Mouse (Mus musculus): ENCODE data around the gene Plekhg4. TPM values are rescaled to one million over a fixed set of nuclear protein-coding genes. Genes with fewer than 3 reads are reported as not detected.

Gene Plekhg4
- polyA plus RNA-seq, 1 experiment from 2014 or later = 0.81 TPM

DNA sequence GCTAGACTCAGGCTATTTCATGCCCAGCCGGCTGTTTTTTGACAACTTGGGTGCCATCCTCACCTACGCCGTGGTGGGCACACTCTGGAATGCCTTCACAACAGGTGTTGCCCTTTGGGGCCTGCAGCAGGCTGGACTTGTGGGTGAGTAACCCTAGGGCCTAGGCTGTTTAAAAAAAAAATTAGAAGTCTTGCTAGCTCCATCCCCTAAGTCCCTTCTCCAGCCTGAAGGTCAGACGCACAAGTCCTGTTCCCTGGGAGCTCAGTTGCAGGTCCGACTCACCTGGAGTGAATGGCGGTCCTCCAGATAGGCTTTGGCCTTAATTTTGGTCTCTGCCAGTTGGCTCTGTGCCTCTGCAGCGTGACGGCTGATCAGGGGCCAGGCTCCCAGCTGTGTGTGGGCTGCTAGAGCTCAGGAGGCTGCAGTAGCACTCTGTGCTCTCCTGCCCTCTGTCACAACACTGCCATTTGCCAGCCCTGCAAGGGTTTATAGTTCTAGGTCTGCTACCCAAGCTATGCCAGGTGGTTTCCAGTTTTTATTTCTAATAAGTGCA is 19.4 kb upstream of the Plekhg4 start:
- H3K4me3 ChIP-seq = no peak overlapping the region
- H3K27me3 ChIP-seq = peaks cover 13% of the 10 kb centered on the region; the same call in 1 of the 2 replicates
- WGBS = 76% methylated on average over 8 of the region's 8 CpGs
- H3K9ac ChIP-seq = 0 out of 2 replicates have a peak overlapping the region, but pooled peaks have one; percentile 8
- H3K9me3 ChIP-seq = no peaks in the 10 kb centered on the region
- no peak overlapping the region for H3K4me2 ChIP-seq
- H3K4me1 ChIP-seq = peaks cover 14% of the 10 kb centered on the region
- peaks cover 33% of the 10 kb centered on the region for H3K36me3 ChIP-seq
- no peak overlapping the region for H3K27ac ChIP-seq
- no peak for ATAC-seq (ENCODE audit: insufficient number of reproducible peaks, insufficient read depth, low FRiP score, low TSS enrichment, low read depth)

DNA sequence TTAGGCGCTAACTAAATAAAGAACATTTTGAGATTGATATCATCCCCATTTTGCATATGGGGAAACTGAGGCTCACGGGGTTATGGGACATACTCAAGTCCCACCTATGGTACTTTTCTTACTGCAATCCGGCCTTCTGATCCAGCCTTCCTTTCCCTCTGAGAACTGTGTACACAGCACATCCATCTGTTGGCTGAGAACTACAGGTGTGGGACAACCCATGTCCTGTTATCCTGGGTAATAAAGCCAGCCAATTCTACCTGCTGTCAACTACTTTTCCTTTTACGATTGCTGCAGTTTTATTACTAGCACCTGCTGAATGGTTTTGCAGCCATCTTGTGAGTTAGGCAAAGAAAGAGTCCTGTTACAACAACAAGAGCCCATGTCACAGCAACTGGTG is 18.5 kb upstream of the Plekhg4 start:
- ATAC-seq (ENCODE audit: insufficient number of reproducible peaks, insufficient read depth, low FRiP score, low TSS enrichment, low read depth) = no peak
- Histone ChIP-seq H3K4me2 (no peak overlapping the region), H3K27me3 (0 out of 2 replicates have a peak, but pooled peaks cover 10% of the 10 kb centered on the region), H3K36me3 (peaks cover 36% of the 10 kb centered on the region), H3K4me3 (no peak overlapping the region), H3K27ac (no peak overlapping the region), H3K9me3 (no peaks in the 10 kb centered on the region), H3K4me1 (peaks cover 13% of the 10 kb centered on the region), H3K9ac (no peak overlapping the region)
- 89% methylated on average over 4 of the region's 4 CpGs for WGBS

DNA sequence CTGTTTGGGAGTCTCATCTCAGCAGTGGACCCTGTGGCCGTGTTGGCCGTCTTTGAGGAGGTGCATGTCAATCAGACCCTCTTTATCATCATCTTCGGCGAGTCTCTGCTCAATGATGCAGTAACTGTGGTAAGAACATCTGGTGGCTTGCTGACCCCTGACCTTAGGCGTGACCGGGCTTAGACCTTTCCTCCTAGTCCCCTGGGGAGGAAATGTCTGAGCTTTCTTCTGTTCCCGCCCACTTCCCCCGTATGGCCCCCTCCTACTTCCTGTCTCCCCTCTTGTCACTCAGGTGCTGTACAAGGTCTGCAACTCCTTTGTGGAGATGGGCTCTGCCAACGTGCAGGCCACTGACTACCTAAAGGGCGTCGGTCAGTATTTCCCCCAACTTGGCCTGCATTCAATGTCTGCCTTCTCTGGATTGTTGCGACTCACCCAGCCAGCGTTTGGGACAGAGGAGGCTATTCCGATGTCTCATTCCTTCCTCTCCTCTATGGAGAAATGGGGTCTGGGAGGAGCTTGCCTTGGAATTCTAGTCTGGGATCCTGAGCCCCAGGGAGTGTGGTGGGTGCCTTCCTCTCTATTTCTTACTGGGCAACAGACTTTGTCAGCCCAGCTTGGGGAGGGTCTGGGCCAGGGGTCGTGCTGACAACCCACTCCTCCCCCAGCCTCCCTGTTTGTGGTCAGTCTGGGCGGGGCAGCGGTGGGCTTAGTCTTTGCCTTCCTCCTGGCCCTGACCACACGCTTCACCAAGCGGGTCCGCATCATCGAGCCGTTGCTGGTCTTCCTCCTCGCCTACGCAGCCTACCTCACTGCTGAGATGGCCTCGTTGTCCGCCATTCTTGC is 17.7 kb upstream of the Plekhg4 start:
- no peak for ATAC-seq (ENCODE audit: insufficient number of reproducible peaks, insufficient read depth, low FRiP score, low TSS enrichment, low read depth)
- Histone ChIP-seq H3K27ac (no peak overlapping the region), H3K9ac (no peak overlapping the region), H3K4me2 (no peak overlapping the region), H3K4me3 (no peak overlapping the region), H3K9me3 (no peaks in the 10 kb centered on the region), H3K27me3 (0 out of 2 replicates have a peak, but pooled peaks cover 3% of the 10 kb centered on the region), H3K4me1 (peaks cover 5% of the 10 kb centered on the region), H3K36me3 (peaks cover 36% of the 10 kb centered on the region)
- WGBS = 53% methylated on average over 26 of the region's 26 CpGs

DNA sequence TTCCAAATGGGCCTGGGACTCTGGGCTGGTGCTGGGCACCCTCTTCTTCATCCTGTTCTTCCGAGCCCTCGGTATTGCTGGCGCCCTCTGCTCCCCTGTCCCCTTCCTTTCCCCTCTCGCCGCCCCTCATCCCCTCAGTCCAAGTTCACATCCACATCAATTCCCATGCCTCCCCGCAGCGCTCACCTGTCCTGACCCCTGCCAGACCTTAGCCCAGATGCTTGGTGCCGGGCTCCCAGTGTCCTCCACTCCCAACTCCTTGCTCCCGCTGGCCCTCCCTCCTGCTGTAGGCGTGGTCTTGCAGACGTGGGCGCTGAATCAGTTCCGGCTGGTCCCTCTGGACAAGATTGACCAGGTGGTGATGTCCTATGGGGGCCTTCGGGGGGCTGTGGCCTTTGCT is 16.4 kb upstream of the Plekhg4 start:
- Histone ChIP-seq H3K4me2 (no peak overlapping the region), H3K4me1 (peaks cover 2% of the 10 kb centered on the region; the same call in 1 of the 2 replicates), H3K27me3 (no peaks in the 10 kb centered on the region), H3K36me3 (peaks cover 40% of the 10 kb centered on the region), H3K27ac (no peak overlapping the region), H3K9ac (no peak overlapping the region), H3K4me3 (no peak overlapping the region), H3K9me3 (no peaks in the 10 kb centered on the region)
- 85% methylated on average over 14 of the region's 14 CpGs for WGBS
- ATAC-seq (ENCODE audit: insufficient number of reproducible peaks, insufficient read depth, low FRiP score, low TSS enrichment, low read depth) = no peak

DNA sequence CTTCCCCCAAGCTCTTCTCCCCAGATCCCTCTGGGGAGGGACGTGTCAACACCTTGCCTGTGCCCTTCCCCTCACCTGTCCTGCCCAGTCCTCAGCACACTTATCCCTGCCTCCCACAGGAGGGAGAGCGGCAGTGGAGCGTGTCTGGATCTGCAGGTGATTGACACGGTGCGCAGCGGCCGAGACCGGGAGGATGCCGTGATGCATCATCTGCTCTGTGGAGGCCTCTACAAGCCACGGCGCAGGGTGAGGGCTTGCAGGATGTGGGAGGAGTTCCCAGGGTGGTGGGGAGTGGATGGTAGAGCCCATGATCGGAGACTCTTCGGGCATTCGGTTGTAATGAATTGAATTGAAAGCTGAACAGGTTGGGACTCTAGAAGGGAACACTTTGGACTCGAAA is 13.9 kb upstream of the Plekhg4 start:
- H3K9ac ChIP-seq = no peak overlapping the region
- 0 out of 2 replicates have a peak overlapping the region, but pooled peaks have one; percentile 9 for H3K4me2 ChIP-seq
- WGBS = 64% methylated on average over 15 of the region's 15 CpGs
- no peaks in the 10 kb centered on the region for H3K9me3 ChIP-seq
- no peak overlapping the region for H3K4me3 ChIP-seq
- peaks cover 53% of the 10 kb centered on the region for H3K36me3 ChIP-seq
- no peaks in the 10 kb centered on the region for H3K27me3 ChIP-seq
- no peak for ATAC-seq (ENCODE audit: insufficient number of reproducible peaks, insufficient read depth, low FRiP score, low TSS enrichment, low read depth)
- no peak overlapping the region for H3K27ac ChIP-seq
- H3K4me1 ChIP-seq = peaks cover 5% of the 10 kb centered on the region; the same call in 1 of the 2 replicates

DNA sequence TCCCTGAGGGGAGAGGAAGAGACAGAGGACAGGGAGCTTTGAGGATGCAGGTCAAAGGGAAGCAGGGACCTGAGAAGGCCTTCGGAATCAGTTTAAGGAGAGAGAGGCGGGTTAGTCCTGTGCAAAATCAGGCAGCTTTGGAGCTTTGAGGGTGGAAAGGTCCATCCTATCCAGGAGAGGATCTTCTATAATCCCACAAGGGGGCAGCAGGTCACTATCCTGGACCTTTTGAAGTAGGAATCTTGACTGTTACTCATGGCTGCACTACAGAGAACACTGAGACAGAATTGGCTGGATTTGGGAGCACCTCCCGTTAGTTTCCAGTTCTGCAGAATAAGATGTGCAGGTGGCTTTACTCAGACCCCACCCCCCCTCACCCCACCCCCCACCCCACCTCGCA is 13.4 kb upstream of the Plekhg4 start:
- peaks cover 57% of the 10 kb centered on the region for H3K36me3 ChIP-seq
- H3K9me3 ChIP-seq = no peaks in the 10 kb centered on the region
- 46% methylated on average over 4 of the region's 4 CpGs for WGBS
- H3K4me1 ChIP-seq = peaks cover 5% of the 10 kb centered on the region; the same call in 1 of the 2 replicates
- 0 out of 2 replicates have a peak, but pooled peaks have one; percentile 12 for ATAC-seq (ENCODE audit: insufficient number of reproducible peaks, insufficient read depth, low FRiP score, low TSS enrichment, low read depth)
- H3K9ac ChIP-seq = no peak overlapping the region
- H3K4me3 ChIP-seq = no peak overlapping the region
- no peak overlapping the region for H3K27ac ChIP-seq
- no peaks in the 10 kb centered on the region for H3K27me3 ChIP-seq
- no peak overlapping the region for H3K4me2 ChIP-seq

DNA sequence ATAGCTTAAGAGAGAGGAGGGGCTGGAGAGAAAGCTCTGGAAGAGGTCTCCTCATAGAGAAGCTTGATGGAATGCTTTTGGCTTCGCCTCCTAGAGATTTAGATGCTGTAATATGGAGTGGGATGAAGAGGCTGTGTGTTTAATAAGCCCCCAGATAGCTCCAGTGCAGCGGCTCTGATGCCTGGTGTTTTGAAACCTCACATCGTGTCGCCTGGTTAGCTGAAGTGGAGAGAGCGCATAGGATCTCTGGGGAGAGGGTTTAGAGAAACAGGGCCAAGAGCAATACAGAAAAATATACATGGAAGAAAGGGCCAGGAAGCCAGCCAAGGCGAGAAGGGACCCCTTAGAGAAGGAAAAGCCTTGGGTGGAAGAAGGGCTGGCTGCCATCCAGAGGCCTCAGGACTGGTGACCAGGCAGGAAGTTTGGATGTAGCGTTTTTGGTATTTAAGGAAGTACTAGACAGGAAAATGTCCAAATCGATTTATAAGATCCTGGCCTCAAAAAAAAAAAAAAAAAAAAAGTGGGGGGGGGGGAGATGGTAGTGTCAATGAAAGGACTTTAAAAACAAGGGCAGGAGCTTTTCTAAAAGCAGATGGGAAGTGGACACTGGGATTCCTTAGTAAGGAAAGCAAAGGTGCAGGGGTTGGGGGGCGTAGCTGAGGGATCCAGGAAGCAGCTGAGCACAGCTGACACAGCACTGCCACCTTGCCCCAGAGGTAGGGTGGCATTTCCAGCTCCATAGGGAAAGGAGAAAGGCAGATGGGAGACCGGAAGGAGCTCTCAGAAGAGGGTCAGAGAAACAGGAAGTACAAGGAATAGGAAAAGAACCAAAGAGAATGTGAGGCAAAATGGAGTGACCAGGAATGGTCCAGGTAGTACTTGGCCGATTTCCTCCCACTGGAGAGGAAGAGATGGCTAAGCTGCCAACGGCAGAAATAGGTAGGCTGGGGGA is 11.0 kb upstream of the Plekhg4 start:
- WGBS = 82% methylated on average over 12 of the region's 12 CpGs
- Histone ChIP-seq H3K27me3 (no peaks in the 10 kb centered on the region), H3K27ac (no peak overlapping the region), H3K9ac (no peak overlapping the region), H3K4me2 (no peak overlapping the region), H3K4me1 (peaks cover 5% of the 10 kb centered on the region; the same call in 1 of the 2 replicates), H3K4me3 (no peak overlapping the region), H3K36me3 (peaks cover 52% of the 10 kb centered on the region), H3K9me3 (no peaks in the 10 kb centered on the region)
- no peak for ATAC-seq (ENCODE audit: insufficient number of reproducible peaks, insufficient read depth, low FRiP score, low TSS enrichment, low read depth)

DNA sequence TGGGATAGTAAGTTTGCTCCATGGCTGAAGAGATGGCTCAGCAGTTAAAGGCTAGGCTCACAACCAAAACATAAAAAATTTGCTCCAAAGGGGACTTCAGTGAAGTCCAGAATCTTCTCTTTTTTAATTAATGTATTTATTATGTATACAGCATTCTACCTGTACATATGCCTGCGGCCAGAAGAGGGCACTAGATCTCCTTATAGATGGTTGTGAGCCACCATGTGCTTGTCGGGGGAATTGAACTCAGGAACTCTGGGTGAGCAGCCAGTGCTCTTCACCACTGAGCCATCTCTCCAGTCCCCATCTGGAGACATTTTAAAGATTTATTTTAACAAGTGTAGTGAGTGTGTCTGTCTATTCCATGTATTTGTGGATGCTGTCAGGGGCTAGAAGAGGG is 6.0 kb upstream of the Plekhg4 start:
- H3K9me3 ChIP-seq = no peaks in the 10 kb centered on the region
- peaks cover 46% of the 10 kb centered on the region for H3K36me3 ChIP-seq
- H3K4me1 ChIP-seq = no peaks in the 10 kb centered on the region
- no peak overlapping the region for H3K9ac ChIP-seq
- WGBS = 66% methylated on average over 2 of the region's 2 CpGs
- no peak overlapping the region for H3K4me2 ChIP-seq
- no peak overlapping the region for H3K4me3 ChIP-seq
- no peak overlapping the region for H3K27ac ChIP-seq
- no peaks in the 10 kb centered on the region for H3K27me3 ChIP-seq
- no peak for ATAC-seq (ENCODE audit: insufficient number of reproducible peaks, insufficient read depth, low FRiP score, low TSS enrichment, low read depth)

DNA sequence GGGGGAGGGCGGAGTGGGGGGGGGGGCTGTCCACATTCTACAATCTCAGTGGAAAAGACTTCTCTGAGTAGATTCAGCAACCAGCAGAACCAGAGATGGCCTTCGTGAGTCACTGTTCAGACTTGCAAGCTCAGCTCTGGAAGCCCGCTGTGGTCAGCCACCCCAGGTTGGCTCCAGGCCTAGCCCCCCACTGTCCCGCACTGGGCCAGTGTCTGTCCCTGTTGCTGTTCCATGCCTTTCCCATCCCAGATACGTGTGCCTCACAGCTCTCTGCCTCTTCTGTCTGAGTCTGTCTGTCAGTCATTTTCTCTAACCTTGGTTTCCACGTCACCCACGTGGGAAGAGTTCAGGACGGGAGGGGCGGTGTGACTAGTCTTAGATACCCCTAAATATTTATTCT is 601 bp upstream of the Plekhg4 start:
- 74% methylated on average over 9 of the region's 9 CpGs for WGBS
- Histone ChIP-seq H3K9me3 (no peaks in the 10 kb centered on the region), H3K4me1 (peaks cover 17% of the 10 kb centered on the region), H3K27ac (no peak overlapping the region), H3K36me3 (peaks cover 13% of the 10 kb centered on the region), H3K4me3 (no peak overlapping the region), H3K9ac (no peak overlapping the region), H3K4me2 (no peak overlapping the region), H3K27me3 (no peaks in the 10 kb centered on the region)
- no peak for ATAC-seq (ENCODE audit: insufficient number of reproducible peaks, insufficient read depth, low FRiP score, low TSS enrichment, low read depth)

DNA sequence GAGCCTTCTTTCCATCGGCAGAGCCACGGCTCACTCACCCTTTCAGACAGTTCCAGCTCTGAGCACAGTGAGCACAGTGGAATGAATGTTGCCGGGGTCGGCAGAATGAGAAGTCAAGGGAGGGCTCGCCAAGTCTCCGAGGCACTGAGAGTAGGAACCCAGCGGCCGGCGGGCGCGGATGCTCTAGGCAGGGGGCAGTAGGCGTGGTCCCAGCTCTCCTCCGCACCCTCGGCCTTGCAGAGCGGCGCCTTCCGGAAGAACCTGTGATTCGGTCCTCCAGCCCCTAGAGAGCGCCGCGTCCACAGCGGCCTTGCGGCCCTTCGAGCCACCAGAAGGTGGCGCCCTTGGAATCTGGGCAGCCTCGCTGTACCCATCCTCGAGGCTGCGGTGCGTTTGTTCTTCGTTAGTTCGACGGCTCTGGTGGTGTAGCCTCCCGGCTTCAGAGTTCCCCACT is 1.5 kb downstream of the Plekhg4 start:
- Histone ChIP-seq H3K9ac (peak overlapping the region; percentile 40; the same call in 1 of the 2 replicates), H3K9me3 (no peaks in the 10 kb centered on the region), H3K27ac (no peak overlapping the region), H3K4me3 (peak overlapping the region; percentile 29), H3K27me3 (no peaks in the 10 kb centered on the region), H3K4me1 (peaks cover 28% of the 10 kb centered on the region), H3K36me3 (no peaks in the 10 kb centered on the region), H3K4me2 (peak overlapping the region; percentile 57)
- WGBS = 27% methylated on average over 33 of the region's 33 CpGs
- ATAC-seq (ENCODE audit: insufficient number of reproducible peaks, insufficient read depth, low FRiP score, low TSS enrichment, low read depth) = no peak

DNA sequence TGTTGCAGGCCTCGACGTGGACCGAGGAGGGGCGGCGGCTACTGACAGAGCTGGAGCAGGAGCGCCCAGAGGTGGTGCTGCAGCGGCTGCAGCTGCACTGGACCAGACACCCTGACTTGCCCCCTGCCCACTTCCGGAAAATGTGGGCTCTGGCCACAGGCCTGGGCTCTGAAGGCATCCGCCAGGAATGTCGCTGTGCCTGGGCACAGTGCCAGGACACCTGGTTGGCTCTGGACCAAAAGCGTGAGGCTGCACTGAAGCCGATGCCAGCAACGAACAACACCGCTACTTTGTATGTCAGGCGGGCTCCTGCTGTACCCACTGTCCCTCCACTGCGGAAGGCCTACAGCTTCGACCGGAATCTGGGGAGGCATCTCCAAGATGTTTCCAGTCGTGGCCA is 5.6 kb downstream of the Plekhg4 start:
- H3K27me3 ChIP-seq = no peaks in the 10 kb centered on the region
- H3K27ac ChIP-seq = peak overlapping the region; percentile 71

More for the DNA sequence above, 5.6 kb downstream of the Plekhg4 start:
- 0 out of 2 replicates have a peak, but pooled peaks have one; percentile 15 for ATAC-seq (ENCODE audit: insufficient number of reproducible peaks, insufficient read depth, low FRiP score, low TSS enrichment, low read depth)
- 58% methylated on average over 19 of the region's 19 CpGs for WGBS
- no peak overlapping the region for H3K9ac ChIP-seq
- H3K4me3 ChIP-seq = no peak overlapping the region
- H3K4me2 ChIP-seq = no peak overlapping the region
- peaks cover 28% of the 10 kb centered on the region for H3K4me1 ChIP-seq
- no peaks in the 10 kb centered on the region for H3K36me3 ChIP-seq
- no peaks in the 10 kb centered on the region for H3K9me3 ChIP-seq
